Mouse (Mus musculus) B cell, adult 67 days (primary cell): ENCODE measurements around the gene Dpp9. TPM values are rescaled to one million over a fixed set of nuclear protein-coding genes. Genes with fewer than 3 reads are reported as not detected.

Source experiments
- total RNA-seq, 2 experiments: library from RNA; stranded (reverse); gene quantifications; 4 replicates each; pipeline ENCODE4 v1.2.4; 2023

Dpp9 gene
- total RNA-seq = 10 to 100 TPM; 53.3 to 54.6 TPM

GRCm38 (mm10) chr17:56218377-56219191 lies at the start of gene Dpp9:
Gene Dpp9 (minus strand): TSS chr17:56218905.

GRCm38 (mm10) chr17:56256239-56256881 lies 37.7 kb upstream of the Dpp9 start, which contains the start of gene Fem1a:
Gene Fem1a (plus strand): TSS chr17:56256810.

GRCm38 (mm10) chr17:56183658-56184103 lies 35.0 kb downstream of the Dpp9 start, which contains the start of gene Mydgf:
Gene Mydgf (minus strand): TSS chr17:56183920.

GRCm38 (mm10) chr17:56162231-56162774 lies 56.4 kb downstream of the Dpp9 start, which contains the start of gene Tnfaip8l1:
Gene Tnfaip8l1 (plus strand): TSS chr17:56162477.

GRCm38 (mm10) chr17:56139858-56140595 lies 78.7 kb downstream of the Dpp9 start, which contains the start of gene Sema6b:
Gene Sema6b (minus strand): TSS chr17:56140343.

Other genes with a start within 250 kb of the Dpp9 start
- gene Shd, start 248.4 kb downstream of the Dpp9 start, total RNA-seq = 1 to 10 TPM; 1.6 to 5.1 TPM
- not detected for gene Fsd1, start 232.4 kb downstream of the Dpp9 start, total RNA-seq
- gene Stap2, start 213.3 kb downstream of the Dpp9 start, total RNA-seq = under 1 TPM; 0.44 to 0.50 TPM
- 10 to 100 TPM; 62.8 to 82.7 TPM for gene Mpnd, start 213.2 kb downstream of the Dpp9 start, total RNA-seq
- 100 to 1,000 TPM in 1 of 2 experiments, 10 to 100 TPM in 1; 90.7 to 101 TPM for gene Sh3gl1, start 182.3 kb downstream of the Dpp9 start, total RNA-seq
- 1 to 10 TPM; 2.9 to 3.3 TPM for gene Chaf1a, start 178.5 kb downstream of the Dpp9 start, total RNA-seq
- gene Ubxn6, start 143.9 kb downstream of the Dpp9 start, total RNA-seq = 10 to 100 TPM; 55.0 to 65.0 TPM
- gene Hdgfl2, start 139.3 kb downstream of the Dpp9 start, total RNA-seq = 100 to 1,000 TPM; 121 to 127 TPM
- gene Plin4, start 109.1 kb downstream of the Dpp9 start, total RNA-seq = not detected
- gene Plin5, start 101.3 kb downstream of the Dpp9 start, total RNA-seq = not detected
- not detected for gene Lrg1, start 96.9 kb downstream of the Dpp9 start, total RNA-seq
- gene Sema6b, start 78.6 kb downstream of the Dpp9 start, total RNA-seq = under 1 TPM; 0.87 to 0.92 TPM
- gene Tnfaip8l1, start 56.4 kb downstream of the Dpp9 start, total RNA-seq = under 1 TPM; 0.33 to 0.46 TPM
- gene Mydgf, start 35.0 kb downstream of the Dpp9 start, total RNA-seq = 10 to 100 TPM; 45.9 to 46.6 TPM
- gene Fem1a, start 37.9 kb upstream of the Dpp9 start, total RNA-seq = 10 to 100 TPM; 31.8 to 31.9 TPM
- 10 to 100 TPM; 25.3 to 27.6 TPM for gene Ticam1, start 57.9 kb upstream of the Dpp9 start, total RNA-seq
- 10 to 100 TPM; 16.4 to 18.5 TPM for gene Plin3, start 74.0 kb upstream of the Dpp9 start, total RNA-seq
- gene Arrdc5, start 81.4 kb upstream of the Dpp9 start, total RNA-seq = not detected
- gene Uhrf1, start 84.4 kb upstream of the Dpp9 start, total RNA-seq = 10 to 100 TPM in 1 of 2 experiments, 1 to 10 TPM in 1; 7.8 to 10.9 TPM
- gene Kdm4b, start 107.2 kb upstream of the Dpp9 start, total RNA-seq = 10 to 100 TPM; 70.4 to 70.5 TPM